Mouse (Mus musculus) left cerebral cortex, postnatal 4 days (tissue): ENCODE measurements around the gene Cat. TPM values are rescaled to one million over a fixed set of nuclear protein-coding genes. Genes with fewer than 3 reads are reported as not detected.

Experiments used
- total RNA-seq, 2 experiments: library from RNA; stranded (reverse); gene quantifications; 2 replicates each; pipeline ENCODE4 v1.2.3; 2021

The Cat gene
- total RNA-seq, 2 experiments from 2014 or later: 80.5 to 83.4 TPM

Other genes with a start within 250 kb of the Cat start
- gene Ehf, start 181.9 kb downstream of the Cat start, total RNA-seq: not detected
- under 1 TPM; 0.24 to 0.50 TPM for gene Elf5, start 73.5 kb downstream of the Cat start, total RNA-seq
- gene Abtb2, start 81.2 kb upstream of the Cat start, total RNA-seq: 10 to 100 TPM in 1 of 2 experiments, 1 to 10 TPM in 1; 9.5 to 11.9 TPM